ENCODE assay signal across 36 mouse cellular contexts in genomic region chr11:101990244-101990643, GRCm38 (mm10). TPM values are rescaled to one million over a fixed set of nuclear protein-coding genes. Genes with fewer than 3 reads are reported as not detected.
DNase-seq lines count a peak whose midpoint lies in the region; ATAC-seq lines count a peak whose summit lies in the region.
"Had no signal": no experiment of that assay in that cellular context is flagged by ENCODE, and none has a peak within 500 bp of the region (broad histone marks: within the 10 kb centered on the region; RNA-seq: fewer than 3 reads in every experiment).

No protein-coding gene starts in this region.

- H3K27ac ChIP-seq in forebrain, embryonic 13.5 days, result no peak overlapping the region
- H3K27ac ChIP-seq: forebrain, embryonic 10.5 days; gastrocnemius, adult 2 months; hindbrain, embryonic 12.5 days; hindbrain, embryonic 15.5 days had no signal

- H3K27me3 ChIP-seq in forebrain, embryonic 13.5 days, result no peaks in the 10 kb centered on the region
- H3K27me3 ChIP-seq: hindbrain, embryonic 15.5 days had no signal

- H3K36me3 ChIP-seq in forebrain, embryonic 13.5 days (ENCODE audit: poor library complexity, severe bottlenecking), result no peaks in the 10 kb centered on the region
- H3K36me3 ChIP-seq: forebrain, embryonic 10.5 days; hindbrain, embryonic 12.5 days; hindbrain, embryonic 15.5 days had no signal

- no peak overlapping the region for H3K4me3 ChIP-seq in forebrain, embryonic 13.5 days
- H3K4me3 ChIP-seq: forebrain, embryonic 10.5 days; gastrocnemius, adult 2 months; hindbrain, embryonic 12.5 days; hindbrain, embryonic 15.5 days had no signal

- H3K9me3 ChIP-seq in forebrain, embryonic 13.5 days (replicated peaks), result no peaks in the 10 kb centered on the region
- H3K9me3 ChIP-seq: forebrain, embryonic 10.5 days; hindbrain, embryonic 12.5 days; hindbrain, embryonic 15.5 days had no signal

- intact Hi-C loops in left cerebral cortex, postnatal 36 days (cut with DNase I), result no loop called here

- ATAC-seq in forebrain, embryonic 13.5 days, result no peak
- ATAC-seq: CD4-positive, CD25-positive, alpha-beta regulatory T cell, adult 4 months; forebrain, embryonic 14.5 days; forebrain, postnatal 0 days had no signal

- peaks cover 8% of the 10 kb centered on the region for H3K4me1 ChIP-seq in forebrain, embryonic 13.5 days

- peak; percentile 62 to 78 for DNase-seq in frontal cortex, postnatal 36 days (ENCODE audit: low spot score in 2 of 2)
- DNase-seq in frontal cortex, postnatal 10 days (ENCODE audit: low spot score in 2 of 2), result no peak
- peak; percentile 67 to 76 for DNase-seq in left cerebral cortex, postnatal 36 days (ENCODE audit: low spot score in 2 of 2)
- DNase-seq in left cerebral cortex, adult 11 months (ENCODE audit: low spot score), result no peak
- DNase-seq in right cerebral cortex, postnatal 25 days, result peak; percentile 66
- no peak for DNase-seq in right cerebral cortex, postnatal 14 days
- DNase-seq: adrenal gland, adult 2 months; adrenal gland, postnatal 14 days; cerebellum, adult 11-12 months; cerebellum, adult 8-10 months; cerebellum, postnatal 10 days; cerebellum, postnatal 36 days; forebrain, postnatal 0 days; gastrocnemius, adult 2 months; gastrocnemius, postnatal 14 days; heart, adult 11 months had no signal

- WGBS in forebrain, embryonic 13.5 days, result 86% methylated on average over 3 of the region's 3 CpGs

- H3K4me2 ChIP-seq in forebrain, embryonic 13.5 days, result no peak overlapping the region
- H3K4me2 ChIP-seq: heart, embryonic 11.5 days; hindbrain, embryonic 12.5 days; hindbrain, embryonic 15.5 days had no signal

- no peak overlapping the region for H3K9ac ChIP-seq in forebrain, embryonic 13.5 days
- H3K9ac ChIP-seq: forebrain, postnatal 0 days; hindbrain, embryonic 12.5 days; hindbrain, embryonic 15.5 days had no signal

RNA-seq across cellular contexts. Expression of gene Dusp3, which starts 3.4 kb away (rescaled TPM):
- 100 to 1,000 TPM; 201 to 252 TPM for total RNA-seq in left cerebral cortex, postnatal 36 days (2021)
- polyA plus RNA-seq in forebrain, embryonic 13.5 days (2015; fragmentation: Nextera tagmentation; extraction: Ambion mirVana), result 8.5 and 8.7 TPM in 2 replicates

RNA-seq across cellular contexts. Expression of gene Cfap97d1, which starts 6.2 kb away (rescaled TPM):
- total RNA-seq in left cerebral cortex, postnatal 36 days (2021), result not detected
- not detected in 2 replicates for polyA plus RNA-seq in forebrain, embryonic 13.5 days (2015; fragmentation: Nextera tagmentation; extraction: Ambion mirVana)
- total RNA-seq: adrenal gland, adult 2 months; adrenal gland, postnatal 14 days; adrenal gland, postnatal 4 days; forebrain, postnatal 0 days; gastrocnemius, adult 2 months; gastrocnemius, postnatal 14 days; gastrocnemius, postnatal 4 days; heart, adult 8-10 months; heart, postnatal 25 days; hematopoietic stem cell, adult 5-6 weeks; MEL had no signal
- polyA plus RNA-seq: adrenal gland, adult 2 months; brain, embryonic 14.5 days; C2C12; CD4-positive, CD25-positive, alpha-beta regulatory T cell, adult 4 months; embryonic facial prominence, embryonic 11.5 days; embryonic facial prominence, embryonic 14.5 days; forebrain, embryonic 10.5 days; forebrain, embryonic 14.5 days; forebrain, postnatal 0 days; heart, embryonic 11.5 days; heart, embryonic 14.5 days; heart, postnatal 0 days; hindbrain, embryonic 12.5 days; hindbrain, embryonic 15.5 days; intestine, embryonic 14.5 days had no signal

RNA-seq across cellular contexts. Expression of gene Sost, which starts 23.4 kb away (rescaled TPM):
- under 1 TPM in 1 of 2 experiments, not detected in 1; 0.15 TPM for total RNA-seq in left cerebral cortex, postnatal 36 days (2021)
- polyA plus RNA-seq in forebrain, embryonic 13.5 days (2015; fragmentation: Nextera tagmentation; extraction: Ambion mirVana), result 0.14 TPM in 1 of 2 replicates, not detected in the other
- total RNA-seq: adrenal gland, adult 2 months; adrenal gland, postnatal 14 days; forebrain, postnatal 0 days; gastrocnemius, adult 2 months; gastrocnemius, postnatal 14 days; hematopoietic stem cell, adult 5-6 weeks; MEL had no signal
- polyA plus RNA-seq: CD4-positive, CD25-positive, alpha-beta regulatory T cell, adult 4 months; embryonic facial prominence, embryonic 11.5 days; embryonic facial prominence, embryonic 14.5 days; forebrain, embryonic 10.5 days; forebrain, embryonic 14.5 days; forebrain, postnatal 0 days; intestine, embryonic 14.5 days had no signal

RNA-seq across cellular contexts. Expression of gene Mpp3, which starts 38.0 kb away (rescaled TPM):
- total RNA-seq in left cerebral cortex, postnatal 36 days (2021), result 10 to 100 TPM; 69.0 to 85.2 TPM
- 40.8 and 41.0 TPM in 2 replicates for polyA plus RNA-seq in forebrain, embryonic 13.5 days (2015; fragmentation: Nextera tagmentation; extraction: Ambion mirVana)

RNA-seq across cellular contexts. Expression of gene Cd300lg, which starts 51.1 kb away (rescaled TPM):
- total RNA-seq in left cerebral cortex, postnatal 36 days (2021), result under 1 TPM in 1 of 2 experiments, not detected in 1; 0.32 TPM
- polyA plus RNA-seq in forebrain, embryonic 13.5 days (2015; fragmentation: Nextera tagmentation; extraction: Ambion mirVana), result 0.27 and 0.31 TPM in 2 replicates
- total RNA-seq: hematopoietic stem cell, adult 5-6 weeks had no signal
- polyA plus RNA-seq: C2C12; CD4-positive, CD25-positive, alpha-beta regulatory T cell, adult 4 months; forebrain, embryonic 14.5 days had no signal

Comparison
In these comparisons a context has a peak if more than half of its experiments do, and no peak if none do; other contexts are left out.
1. DNase-seq: peak in frontal cortex, postnatal 36 days (2 of 2), left cerebral cortex, postnatal 36 days (2 of 2) and right cerebral cortex, postnatal 25 days (single experiment); none in frontal cortex, postnatal 10 days (0 of 2), left cerebral cortex, adult 11 months (single experiment) and right cerebral cortex, postnatal 14 days (single experiment).